Mouse (Mus musculus): ENCODE measurements around the gene Ccdc27.

DNA sequence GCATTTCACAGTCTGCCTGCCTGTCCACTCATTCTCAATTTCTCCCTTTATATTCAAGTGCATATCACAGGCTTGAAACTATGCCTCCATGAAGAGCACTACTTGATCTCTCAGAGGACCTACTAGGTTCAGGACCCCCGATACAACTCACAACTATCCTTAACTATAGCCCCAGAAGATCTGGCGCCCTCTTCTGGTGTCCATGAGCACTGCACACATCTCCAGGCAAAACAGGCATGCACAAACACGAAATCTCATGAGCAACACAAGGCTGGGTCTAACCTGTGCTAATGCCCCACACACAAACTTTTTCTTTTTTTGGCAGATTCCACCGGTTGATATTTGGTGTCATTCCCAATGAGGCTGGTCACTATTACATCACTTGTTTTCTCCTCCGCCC is 3.4 kb upstream of the Ccdc27 start:
- TF ChIP-seq CTCF (conservative IDR thresholded peaks at IDR 0.05; ENCODE audit: low read length) = peak; percentile 62
- TF ChIP-seq NANOG (IDR thresholded peaks at IDR 0.05; ENCODE audit: borderline replicate concordance, low read length) = no peak
- no peak for TF ChIP-seq POU5F1 (IDR thresholded peaks at IDR 0.05; ENCODE audit: borderline replicate concordance, low read length)

Data from E14TG2a.4 (cell line).